Mouse (Mus musculus) limb, embryonic 11.5 days (tissue): Measurements from ENCODE around the gene Kcnk2. TPM values are rescaled to one million over a fixed set of nuclear protein-coding genes. Genes with fewer than 3 reads are reported as not detected.

Experiments
- microRNA-seq: library from miRNA; unstranded; fragments of <30 nt; microRNA quantifications from one replicate; pipeline ENCODE4, GENCODE M21; 2016
- polyA plus RNA-seq: library from polyadenylated mRNA; unstranded; fragments of >200 nt; fragmentation: Nextera tagmentation; extraction: Ambion mirVana; gene quantifications from 2 replicates; pipeline ENCODE4 v1.2.1, GENCODE M21; 2014

Gene Kcnk2
- polyA plus RNA-seq, 1 experiment from 2014 or later: 2.6 TPM

Small RNAs within 50 kb of the gene (microRNA-seq; reads per million reads assigned to microRNA genes)
- gene Gm24092: not detected
